Mouse (Mus musculus): ENCODE data around the gene A630095E13Rik.

GRCm38 (mm10) chr9:36681424-36681823 lies 38.2 kb upstream of the A630095E13Rik start:
- no peak for TF ChIP-seq POLR2A (IDR thresholded peaks at IDR 0.05; ENCODE audit: low read depth, low read length)
- TF ChIP-seq CTCF (conservative IDR thresholded peaks at IDR 0.05; ENCODE audit: insufficient read depth, insufficient read length, low read depth, low read length): no peak
